Mouse (Mus musculus) lung, postnatal 0 days (tissue): Measurements from ENCODE around the gene Rfc2. TPM values are rescaled to one million over a fixed set of nuclear protein-coding genes. Genes with fewer than 3 reads are reported as not detected.

Experiments
- ATAC-seq: fragments of 200-750 bp; cut with Nextera tagmentation; 2 replicates; pipeline ENCODE4 v1.8.0; 2017; ENCODE audit warnings: moderate library complexity
- DNase-seq: peaks from one replicate; pipeline ENCODE4 v3.0.0-alpha.2; 2016; ENCODE audit warnings: low spot score
- H3K27ac ChIP-seq: fragments of 300-500 bp; sonication (generic); 2 replicates; pipeline ENCODE4 v1.5.1; 2014; ENCODE audit warnings: antibody characterized with exemption, mild to moderate bottlenecking, low read length, mixed read lengths
- H3K27me3 ChIP-seq: fragments of 300-500 bp; sonication (generic); replicated peaks from 2 replicates; pipeline ENCODE4 v1.6.1; 2014; ENCODE audit warnings: low read length, mixed read lengths; ENCODE audit not compliant: insufficient read depth
- H3K36me3 ChIP-seq: fragments of 300-500 bp; sonication (generic); 2 replicates; pipeline ENCODE4 v1.6.1; 2014; ENCODE audit warnings: low read length, mixed read lengths; ENCODE audit not compliant: insufficient read depth
- H3K4me1 ChIP-seq: fragments of 300-500 bp; sonication (generic); 2 replicates; pipeline ENCODE4 v1.6.1; 2014; ENCODE audit warnings: antibody characterized with exemption, low read depth, low read length, mixed read lengths; ENCODE audit not compliant: insufficient read depth
- H3K4me2 ChIP-seq: fragments of 300-500 bp; sonication (generic); replicated peaks from 2 replicates; pipeline ENCODE4 v1.6.1; 2014; ENCODE audit warnings: low read depth, mild to moderate bottlenecking, low read length, moderate library complexity, mixed read lengths
- H3K4me3 ChIP-seq: fragments of 300-500 bp; sonication (generic); 2 replicates; pipeline ENCODE4 v1.5.1; 2014; ENCODE audit warnings: low read depth, low read length
- H3K9ac ChIP-seq: fragments of 300-500 bp; sonication (generic); replicated peaks from 2 replicates; pipeline ENCODE4 v1.6.1; 2014; ENCODE audit warnings: low read depth, mild to moderate bottlenecking
- H3K9me3 ChIP-seq: fragments of 300-500 bp; sonication (generic); 2 replicates; pipeline ENCODE4 v1.6.1; 2016; ENCODE audit warnings: low read length, mixed read lengths
- CTCF ChIP-seq: IDR thresholded peaks from 2 replicates; pipeline ENCODE4 v1.5.1; 2016; ENCODE audit warnings: antibody characterized with exemption, mild to moderate bottlenecking
- EP300 ChIP-seq: IDR thresholded peaks from 2 replicates; pipeline ENCODE4 v1.6.1; 2016; ENCODE audit warnings: antibody characterized with exemption, mild to moderate bottlenecking, control low read depth
- WGBS: fragments of 180-500 bp; shearing (Covaris S2); extraction: QIAGEN DNeasy Blood & Tissue Kit; methylation state at CpG from one replicate; pipeline ENCODE4 v1.1.7; 2014; 5-methylcytosine and 5-hydroxymethylcytosine counted together
- polyA plus RNA-seq: library from polyadenylated mRNA; unstranded; fragments of >200 nt; fragmentation: Nextera tagmentation; extraction: Ambion mirVana; gene quantifications from 2 replicates; pipeline ENCODE4 v1.2.1, GENCODE M21; 2015

Rfc2 gene
- polyA plus RNA-seq, 1 experiment from 2014 or later, result 84.4 TPM

DNA sequence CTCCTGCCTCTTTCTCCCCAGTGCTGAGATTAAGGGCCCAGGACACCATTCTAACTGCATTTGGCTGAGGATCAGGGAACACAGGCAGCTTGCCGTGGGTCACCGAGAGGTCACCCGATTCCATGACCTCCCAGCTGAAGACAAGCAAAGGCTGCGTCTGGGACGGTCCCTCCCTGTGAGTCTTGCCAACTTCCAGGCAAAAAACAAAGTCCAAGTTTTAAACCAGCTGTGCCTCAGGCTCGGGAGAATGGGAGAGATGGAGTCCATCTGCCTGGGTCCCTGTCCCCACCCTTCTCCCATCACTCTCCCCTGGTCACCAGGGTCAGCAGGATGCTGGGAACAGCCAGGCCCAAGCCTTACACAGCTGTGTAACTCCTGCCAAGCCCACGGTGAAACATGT is 39.5 kb upstream of the Rfc2 start:
- no peak for TF ChIP-seq CTCF
- peak; percentile 46; the same call in 1 of the 2 replicates for TF ChIP-seq EP300
- Histone ChIP-seq H3K27ac (peak overlapping the region; percentile 85), H3K9ac (no peak overlapping the region)

DNA sequence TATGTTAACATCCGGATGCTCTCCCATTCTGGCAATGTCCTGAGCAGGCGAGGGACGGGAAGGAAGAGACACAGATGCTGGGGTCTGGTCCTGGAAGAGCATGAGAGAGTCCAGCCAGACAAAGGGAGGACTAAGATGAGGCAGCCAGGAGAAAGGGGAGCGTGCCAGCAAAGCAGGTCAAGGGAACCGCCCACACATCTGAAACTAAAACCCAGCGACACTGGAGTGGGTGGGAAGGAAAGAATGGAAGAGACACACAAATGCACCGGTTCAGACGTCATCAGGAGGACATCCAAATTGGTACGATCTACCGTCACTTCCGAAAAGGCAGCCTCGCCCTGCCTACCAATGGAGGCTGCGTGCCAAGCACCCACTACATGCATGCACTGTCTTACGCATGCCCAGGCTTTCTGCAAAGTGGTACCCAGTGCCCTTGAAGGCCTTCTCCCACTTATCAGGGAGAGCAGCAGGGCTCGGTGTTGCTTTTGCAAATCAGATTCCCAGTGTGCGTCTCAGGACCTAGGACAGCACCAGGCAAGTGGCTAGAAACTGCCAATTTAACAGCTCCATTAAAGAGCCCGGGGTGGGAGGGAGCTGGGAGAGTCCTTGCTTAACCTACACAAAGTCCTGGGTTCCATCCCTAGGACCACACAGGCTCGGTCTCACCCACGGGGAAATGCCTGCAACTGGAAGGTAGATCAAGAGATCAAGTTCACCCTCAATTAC is 36.5 kb upstream of the Rfc2 start:
- Histone ChIP-seq H3K9me3 (no peaks in the 10 kb centered on the region), H3K4me3 (no peak overlapping the region), H3K27me3 (no peaks in the 10 kb centered on the region), H3K9ac (no peak overlapping the region), H3K27ac (peak overlapping the region; percentile 17), H3K4me1 (no peaks in the 10 kb centered on the region), H3K4me2 (no peak overlapping the region), H3K36me3 (no peaks in the 10 kb centered on the region)
- TF ChIP-seq CTCF (no peak; the same call in 1 of the 2 replicates), EP300 (no peak)
- ATAC-seq (no peak), DNase-seq (peak; percentile 40)
- 58% methylated on average over 19 of the region's 19 CpGs for WGBS

More for the DNA sequence above, 39.5 kb upstream of the Rfc2 start:
- 0 out of 2 replicates have a peak, but pooled peaks cover 5% of the 10 kb centered on the region for H3K4me1 ChIP-seq
- H3K27me3 ChIP-seq, result no peaks in the 10 kb centered on the region
- 29% methylated on average over 7 of the region's 7 CpGs for WGBS
- no peak overlapping the region for H3K4me3 ChIP-seq
- no peaks in the 10 kb centered on the region for H3K9me3 ChIP-seq
- DNase-seq (peak; percentile 95), ATAC-seq (peak; percentile 76)
- no peak overlapping the region for H3K4me2 ChIP-seq
- H3K36me3 ChIP-seq, result no peaks in the 10 kb centered on the region

DNA sequence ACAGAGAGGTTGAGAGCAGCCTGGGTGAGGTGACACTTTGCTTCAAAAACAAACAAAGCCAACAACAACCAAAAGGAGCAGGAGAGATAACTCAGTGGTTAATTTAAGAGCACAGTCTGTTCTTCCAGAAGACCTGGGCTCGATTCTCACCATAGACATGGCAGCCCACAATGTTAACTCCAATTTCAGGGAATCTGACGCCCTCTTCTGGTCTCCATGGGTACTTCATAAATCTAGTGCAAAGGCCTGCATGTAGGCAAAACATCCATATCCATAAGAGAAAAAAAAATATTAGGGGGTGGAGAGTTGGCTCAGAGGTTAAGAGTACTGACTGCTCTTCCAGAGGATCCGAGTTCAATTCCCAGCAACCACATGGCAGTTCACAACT is 35.9 kb upstream of the Rfc2 start:
- Histone ChIP-seq H3K9ac (no peak overlapping the region), H3K4me1 (no peaks in the 10 kb centered on the region), H3K4me3 (no peak overlapping the region), H3K27me3 (no peaks in the 10 kb centered on the region), H3K9me3 (no peaks in the 10 kb centered on the region), H3K4me2 (no peak overlapping the region), H3K27ac (no peak overlapping the region), H3K36me3 (no peaks in the 10 kb centered on the region)
- WGBS, result 52% methylated on average over 3 of the region's 3 CpGs
- TF ChIP-seq CTCF, result peak; percentile 50
- no peak for TF ChIP-seq EP300
- DNase-seq (no peak), ATAC-seq (no peak)

- Histone ChIP-seq H3K4me2 (no peak overlapping the region), H3K9ac (no peak overlapping the region), H3K36me3 (no peaks in the 10 kb centered on the region), H3K27me3 (no peaks in the 10 kb centered on the region), H3K27ac (no peak overlapping the region), H3K9me3 (no peaks in the 10 kb centered on the region), H3K4me1 (peaks cover 12% of the 10 kb centered on the region; the same call in 1 of the 2 replicates), H3K4me3 (no peak overlapping the region)
- DNase-seq (no peak), ATAC-seq (no peak)
- TF ChIP-seq CTCF (no peak), EP300 (no peak)
- 85% methylated on average over 7 of the region's 7 CpGs for WGBS
Measured at GRCm38 (mm10) chr5:134546790-134547189, 34.4 kb upstream of the Rfc2 start.

GRCm38 (mm10) chr5:134548306-134548705 is 32.9 kb upstream of the Rfc2 start:
- ATAC-seq, result no peak
- DNase-seq, result no peak
- TF ChIP-seq EP300 (no peak), CTCF (no peak)
- H3K4me3 ChIP-seq, result no peak overlapping the region
- peaks cover 18% of the 10 kb centered on the region; the same call in 1 of the 2 replicates for H3K4me1 ChIP-seq
- H3K27ac ChIP-seq, result no peak overlapping the region
- no peak overlapping the region for H3K9ac ChIP-seq
- 40% methylated on average over 5 of the region's 5 CpGs for WGBS
- no peak overlapping the region for H3K4me2 ChIP-seq
- H3K27me3 ChIP-seq, result no peaks in the 10 kb centered on the region
- no peaks in the 10 kb centered on the region for H3K9me3 ChIP-seq
- H3K36me3 ChIP-seq, result no peaks in the 10 kb centered on the region

- no peak for ATAC-seq
- H3K4me2 ChIP-seq, result no peak overlapping the region
- no peaks in the 10 kb centered on the region for H3K36me3 ChIP-seq
- no peaks in the 10 kb centered on the region for H3K9me3 ChIP-seq
- peaks cover 18% of the 10 kb centered on the region; the same call in 1 of the 2 replicates for H3K4me1 ChIP-seq
- no peak overlapping the region for H3K4me3 ChIP-seq
- no peak overlapping the region for H3K27ac ChIP-seq
- TF ChIP-seq CTCF (no peak), EP300 (no peak)
- WGBS, result 78% methylated on average over 2 of the region's 3 CpGs
- DNase-seq, result no peak
- no peak overlapping the region for H3K9ac ChIP-seq
- H3K27me3 ChIP-seq, result no peaks in the 10 kb centered on the region
Measured at GRCm38 (mm10) chr5:134549640-134550168, 31.5 kb upstream of the Rfc2 start.
